Mouse (Mus musculus): ENCODE measurements around the gene Gnaz.

DNA sequence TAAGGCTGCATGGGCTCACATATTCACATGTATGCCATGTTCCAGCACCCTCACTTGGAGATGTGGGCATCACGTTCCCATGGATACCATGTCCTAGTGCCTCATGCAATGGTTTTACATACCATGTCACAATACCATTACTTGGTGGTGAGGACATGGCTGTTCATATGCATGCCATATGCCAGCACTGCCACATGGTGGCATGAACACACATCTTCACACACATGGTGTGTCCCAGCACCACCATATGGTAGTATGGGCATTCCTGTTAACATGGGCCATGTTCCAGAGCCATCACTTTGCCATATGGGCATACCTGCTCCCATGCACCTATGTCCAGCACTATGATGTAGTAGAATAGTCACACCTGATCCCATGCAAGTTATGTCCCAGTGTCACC, 26.2 kb upstream of the Gnaz start:
- TF ChIP-seq CTCF (IDR thresholded peaks at IDR 0.05) (no peak), EP300 (IDR thresholded peaks at IDR 0.05; ENCODE audit: insufficient read depth, low read depth, low read length) (no peak)

All from heart, adult 2 months (tissue).